Mouse (Mus musculus): Measurements from ENCODE around the gene Gm12666. TPM values are rescaled to one million over a fixed set of nuclear protein-coding genes. Genes with fewer than 3 reads are reported as not detected.
"Not testable (repeated sequence)": the region's sequence is repeated elsewhere in the genome, so short reads cannot be mapped to it uniquely, and the experiment has no call there.

Gm12666 gene
- not detected in 2 replicates for polyA plus RNA-seq (2016; fragmentation: Nextera tagmentation; extraction: Ambion mirVana)

GRCm38 (mm10) chr4:92191649-92192048 lies at the start of gene Gm12666:
Gene Gm12666 (minus strand): TSS chr4:92191749.
- WGBS, result 93% methylated on average over 1 of the region's 1 CpGs
- ATAC-seq (ENCODE audit: insufficient number of reproducible peaks, insufficient read depth, low FRiP score, low TSS enrichment); H3K36me3 ChIP-seq; H3K27me3 ChIP-seq; H3K4me2 ChIP-seq (replicated peaks); H3K27ac ChIP-seq; H3K9me3 ChIP-seq; H3K4me1 ChIP-seq; H3K9ac ChIP-seq; H3K4me3 ChIP-seq: not testable (repeated sequence)

GRCm38 (mm10) chr4:92226326-92226725 lies 34.8 kb upstream of the Gm12666 start:
- H3K27me3 ChIP-seq, result no peaks in the 10 kb centered on the region
- H3K9me3 ChIP-seq, result no peaks in the 10 kb centered on the region
- no peak overlapping the region for H3K4me2 ChIP-seq (replicated peaks)
- H3K4me1 ChIP-seq, result no peaks in the 10 kb centered on the region
- no peak overlapping the region for H3K9ac ChIP-seq
- no peaks in the 10 kb centered on the region for H3K36me3 ChIP-seq
- no peak overlapping the region for H3K4me3 ChIP-seq
- H3K27ac ChIP-seq, result no peak overlapping the region
- 89% methylated on average over 2 of the region's 2 CpGs for WGBS
- ATAC-seq (ENCODE audit: insufficient number of reproducible peaks, insufficient read depth, low FRiP score, low TSS enrichment), result no peak

GRCm38 (mm10) chr4:92216286-92216685 lies 24.7 kb upstream of the Gm12666 start:
- Histone ChIP-seq H3K9ac (no peak overlapping the region), H3K27ac (no peak overlapping the region), H3K4me2 (replicated peaks) (no peak overlapping the region), H3K4me1 (no peaks in the 10 kb centered on the region), H3K27me3 (no peaks in the 10 kb centered on the region), H3K36me3 (no peaks in the 10 kb centered on the region), H3K9me3 (no peaks in the 10 kb centered on the region), H3K4me3 (no peak overlapping the region)
- 70% methylated on average over 1 of the region's 1 CpGs for WGBS
- no peak for ATAC-seq (ENCODE audit: insufficient number of reproducible peaks, insufficient read depth, low FRiP score, low TSS enrichment)

- Histone ChIP-seq H3K27ac (no peak overlapping the region), H3K27me3 (no peaks in the 10 kb centered on the region), H3K9ac (no peak overlapping the region), H3K4me2 (replicated peaks) (no peak overlapping the region), H3K4me3 (no peak overlapping the region), H3K4me1 (no peaks in the 10 kb centered on the region), H3K9me3 (no peaks in the 10 kb centered on the region), H3K36me3 (no peaks in the 10 kb centered on the region)
- no peak for ATAC-seq (ENCODE audit: insufficient number of reproducible peaks, insufficient read depth, low FRiP score, low TSS enrichment)
- 95% methylated on average over 1 of the region's 1 CpGs for WGBS
These were observed 38.9 kb downstream of the Gm12666 start for GRCm38 (mm10) chr4:92152646-92153045.

- Histone ChIP-seq H3K9me3 (no peaks in the 10 kb centered on the region), H3K27me3 (no peaks in the 10 kb centered on the region), H3K4me2 (replicated peaks) (no peak within 1 kb of the TSS), H3K36me3 (no peaks in the 10 kb centered on the region), H3K4me3 (no peak within 1 kb of the TSS), H3K4me1 (no peaks in the 10 kb centered on the region), H3K9ac (no peak within 1 kb of the TSS), H3K27ac (no peak within 1 kb of the TSS)
- ATAC-seq (ENCODE audit: insufficient number of reproducible peaks, insufficient read depth, low FRiP score, low TSS enrichment), result no peak
These were observed 44.4 kb downstream of the Gm12666 start, which contains the start of gene Izumo3 for GRCm38 (mm10) chr4:92147134-92147533. Gene Izumo3 (minus strand): TSS chr4:92147234.

Other genes starting within 250 kb of the Gm12666 start
- gene Izumo3, start 44.5 kb downstream of the Gm12666 start, polyA plus RNA-seq (2016; fragmentation: Nextera tagmentation; extraction: Ambion mirVana), result not detected in 2 replicates